Mouse (Mus musculus): Measurements from ENCODE around the gene Irgm2. TPM values are rescaled to one million over a fixed set of nuclear protein-coding genes. Genes with fewer than 3 reads are reported as not detected.
A peak's percentile ranks its signal among the peaks of the same experiment; 100 is the strongest.
"Not testable (repeated sequence)": the region's sequence is repeated elsewhere in the genome, so short reads cannot be mapped to it uniquely, and the experiment has no call there.

Gene Irgm2
- polyA plus RNA-seq, 1 experiment from 2014 or later, result 3.6 TPM

GRCm38 (mm10) chr11:58179986-58180385, 19.4 kb upstream of the Irgm2 start:
- H3K4me3 ChIP-seq (ENCODE audit: low read length); H3K27ac ChIP-seq (ENCODE audit: low read length); ATAC-seq; H3K4me1 ChIP-seq (ENCODE audit: control insufficient read depth, insufficient read depth, low read length); H3K27me3 ChIP-seq (replicated peaks; ENCODE audit: control insufficient read depth, insufficient read depth, low read length); H3K9me3 ChIP-seq (ENCODE audit: control insufficient read depth, low read length); H3K9ac ChIP-seq (ENCODE audit: low read depth, low read length); H3K4me2 ChIP-seq (ENCODE audit: low read depth, low read length): not testable (repeated sequence)
- H3K36me3 ChIP-seq (ENCODE audit: control insufficient read depth, insufficient read depth, low read length), result peaks cover 16% of the 10 kb centered on the region
- 90% methylated on average over 6 of the region's 6 CpGs for WGBS

GRCm38 (mm10) chr11:58180756-58181155, 18.7 kb upstream of the Irgm2 start:
- no peaks in the 10 kb centered on the region for H3K4me1 ChIP-seq (ENCODE audit: control insufficient read depth, insufficient read depth, low read length)
- H3K36me3 ChIP-seq (ENCODE audit: control insufficient read depth, insufficient read depth, low read length), result peaks cover 16% of the 10 kb centered on the region
- H3K9ac ChIP-seq (ENCODE audit: low read depth, low read length), result no peak overlapping the region
- H3K27me3 ChIP-seq (replicated peaks; ENCODE audit: control insufficient read depth, insufficient read depth, low read length), result no peaks in the 10 kb centered on the region
- 72% methylated on average over 7 of the region's 7 CpGs for WGBS
- H3K4me3 ChIP-seq (ENCODE audit: low read length), result no peak overlapping the region
- no peak overlapping the region for H3K27ac ChIP-seq (ENCODE audit: low read length)
- H3K9me3 ChIP-seq (ENCODE audit: control insufficient read depth, low read length), result no peaks in the 10 kb centered on the region
- H3K4me2 ChIP-seq (ENCODE audit: low read depth, low read length), result no peak overlapping the region
- no peak for ATAC-seq

- 81% methylated on average over 3 of the region's 3 CpGs for WGBS
- Histone ChIP-seq H3K27ac (ENCODE audit: low read length) (no peak overlapping the region), H3K9me3 (ENCODE audit: control insufficient read depth, low read length) (no peaks in the 10 kb centered on the region), H3K4me1 (ENCODE audit: control insufficient read depth, insufficient read depth, low read length) (no peaks in the 10 kb centered on the region), H3K4me3 (ENCODE audit: low read length) (no peak overlapping the region), H3K36me3 (ENCODE audit: control insufficient read depth, insufficient read depth, low read length) (peaks cover 4% of the 10 kb centered on the region; the same call in 1 of the 2 replicates), H3K9ac (ENCODE audit: low read depth, low read length) (no peak overlapping the region), H3K27me3 (replicated peaks; ENCODE audit: control insufficient read depth, insufficient read depth, low read length) (no peaks in the 10 kb centered on the region), H3K4me2 (ENCODE audit: low read depth, low read length) (no peak overlapping the region)
- no peak for ATAC-seq
Measured at GRCm38 (mm10) chr11:58183579-58183978, 15.8 kb upstream of the Irgm2 start.

- 87% methylated on average over 6 of the region's 6 CpGs for WGBS
Measured at GRCm38 (mm10) chr11:58189675-58190074, 9.7 kb upstream of the Irgm2 start.

GRCm38 (mm10) chr11:58193326-58193725, 6.1 kb upstream of the Irgm2 start:
- H3K27me3 ChIP-seq (replicated peaks; ENCODE audit: control insufficient read depth, insufficient read depth, low read length), result no peaks in the 10 kb centered on the region
- H3K4me2 ChIP-seq (ENCODE audit: low read depth, low read length), result no peak overlapping the region
- 0 out of 2 replicates have a peak, but pooled peaks cover 5% of the 10 kb centered on the region for H3K4me1 ChIP-seq (ENCODE audit: control insufficient read depth, insufficient read depth, low read length)
- H3K36me3 ChIP-seq (ENCODE audit: control insufficient read depth, insufficient read depth, low read length), result no peaks in the 10 kb centered on the region
- ATAC-seq, result no peak
- no peak overlapping the region for H3K4me3 ChIP-seq (ENCODE audit: low read length)
- no peak overlapping the region for H3K9ac ChIP-seq (ENCODE audit: low read depth, low read length)
- WGBS, result 52% methylated on average over 3 of the region's 3 CpGs
- no peak overlapping the region for H3K27ac ChIP-seq (ENCODE audit: low read length)
- no peaks in the 10 kb centered on the region for H3K9me3 ChIP-seq (ENCODE audit: control insufficient read depth, low read length)

More at GRCm38 (mm10) chr11:58189675-58190074, 9.7 kb upstream of the Irgm2 start:
- ATAC-seq, result no peak
- no peak overlapping the region for H3K4me3 ChIP-seq (ENCODE audit: low read length)
- no peaks in the 10 kb centered on the region for H3K9me3 ChIP-seq (ENCODE audit: control insufficient read depth, low read length)
- no peaks in the 10 kb centered on the region for H3K27me3 ChIP-seq (replicated peaks; ENCODE audit: control insufficient read depth, insufficient read depth, low read length)
- no peak overlapping the region for H3K4me2 ChIP-seq (ENCODE audit: low read depth, low read length)
- 0 out of 2 replicates have a peak, but pooled peaks cover 5% of the 10 kb centered on the region for H3K4me1 ChIP-seq (ENCODE audit: control insufficient read depth, insufficient read depth, low read length)
- H3K27ac ChIP-seq (ENCODE audit: low read length), result no peak overlapping the region
- no peak overlapping the region for H3K9ac ChIP-seq (ENCODE audit: low read depth, low read length)
- H3K36me3 ChIP-seq (ENCODE audit: control insufficient read depth, insufficient read depth, low read length), result no peaks in the 10 kb centered on the region

GRCm38 (mm10) chr11:58193860-58194520, 5.4 kb upstream of the Irgm2 start:
- ATAC-seq, result no peak
- 39% methylated on average over 4 of the region's 4 CpGs for WGBS
- no peak overlapping the region for H3K9ac ChIP-seq (ENCODE audit: low read depth, low read length)

GRCm38 (mm10) chr11:58198663-58199062, 755 bp upstream of the Irgm2 start:
- Histone ChIP-seq H3K27ac (ENCODE audit: low read length) (no peak overlapping the region), H3K4me1 (ENCODE audit: control insufficient read depth, insufficient read depth, low read length) (0 out of 2 replicates have a peak, but pooled peaks cover 5% of the 10 kb centered on the region), H3K4me3 (ENCODE audit: low read length) (peak overlapping the region; percentile 70; the same call in 1 of the 2 replicates), H3K9ac (ENCODE audit: low read depth, low read length) (no peak overlapping the region), H3K4me2 (ENCODE audit: low read depth, low read length) (peak overlapping the region; percentile 78), H3K9me3 (ENCODE audit: control insufficient read depth, low read length) (no peaks in the 10 kb centered on the region), H3K36me3 (ENCODE audit: control insufficient read depth, insufficient read depth, low read length) (no peaks in the 10 kb centered on the region), H3K27me3 (replicated peaks; ENCODE audit: control insufficient read depth, insufficient read depth, low read length) (no peaks in the 10 kb centered on the region)
- WGBS, result 89% methylated on average over 4 of the region's 4 CpGs
- no peak for ATAC-seq

More at GRCm38 (mm10) chr11:58193860-58194520, 5.4 kb upstream of the Irgm2 start:
- Histone ChIP-seq H3K4me2 (ENCODE audit: low read depth, low read length) (no peak overlapping the region), H3K4me1 (ENCODE audit: control insufficient read depth, insufficient read depth, low read length) (0 out of 2 replicates have a peak, but pooled peaks cover 5% of the 10 kb centered on the region), H3K27me3 (replicated peaks; ENCODE audit: control insufficient read depth, insufficient read depth, low read length) (no peaks in the 10 kb centered on the region), H3K4me3 (ENCODE audit: low read length) (no peak overlapping the region), H3K27ac (ENCODE audit: low read length) (no peak overlapping the region), H3K36me3 (ENCODE audit: control insufficient read depth, insufficient read depth, low read length) (no peaks in the 10 kb centered on the region), H3K9me3 (ENCODE audit: control insufficient read depth, low read length) (no peaks in the 10 kb centered on the region)

- Histone ChIP-seq H3K27ac (ENCODE audit: low read length) (no peak overlapping the region), H3K36me3 (ENCODE audit: control insufficient read depth, insufficient read depth, low read length) (no peaks in the 10 kb centered on the region), H3K9ac (ENCODE audit: low read depth, low read length) (0 out of 2 replicates have a peak overlapping the region, but pooled peaks have one; percentile 75), H3K4me2 (ENCODE audit: low read depth, low read length) (no peak overlapping the region), H3K4me1 (ENCODE audit: control insufficient read depth, insufficient read depth, low read length) (no peaks in the 10 kb centered on the region), H3K9me3 (ENCODE audit: control insufficient read depth, low read length) (no peaks in the 10 kb centered on the region), H3K4me3 (ENCODE audit: low read length) (no peak overlapping the region), H3K27me3 (replicated peaks; ENCODE audit: control insufficient read depth, insufficient read depth, low read length) (no peaks in the 10 kb centered on the region)
- ATAC-seq, result no peak
- WGBS, result 91% methylated on average over 4 of the region's 4 CpGs
Measured at GRCm38 (mm10) chr11:58200226-58200625, 808 bp downstream of the Irgm2 start.

- Histone ChIP-seq H3K9ac (ENCODE audit: low read depth, low read length) (no peak overlapping the region), H3K27me3 (replicated peaks; ENCODE audit: control insufficient read depth, insufficient read depth, low read length) (no peaks in the 10 kb centered on the region), H3K4me3 (ENCODE audit: low read length) (no peak overlapping the region), H3K4me2 (ENCODE audit: low read depth, low read length) (no peak overlapping the region), H3K27ac (ENCODE audit: low read length) (no peak overlapping the region), H3K4me1 (ENCODE audit: control insufficient read depth, insufficient read depth, low read length) (no peaks in the 10 kb centered on the region), H3K9me3 (ENCODE audit: control insufficient read depth, low read length) (no peaks in the 10 kb centered on the region), H3K36me3 (ENCODE audit: control insufficient read depth, insufficient read depth, low read length) (no peaks in the 10 kb centered on the region)
- WGBS, result 85% methylated on average over 12 of the region's 12 CpGs
- ATAC-seq, result no peak
Measured at GRCm38 (mm10) chr11:58201052-58201451, 1.6 kb downstream of the Irgm2 start.

Data from intestine, embryonic 16.5 days (tissue).